Mouse (Mus musculus) gastrocnemius, adult 2 months (tissue): ENCODE measurements at regions not wholly inside any gene's neighbourhood (a gene's known extent, or its start where the extent isn't known, plus 50 kb on each side); places are given as distances from the start of the nearest gene placed in this dataset.

Experiments used
- DNase-seq: peaks from one replicate; pipeline ENCODE4 v3.0.0; 2022
- H3K27ac ChIP-seq: fragments of 200-600 bp; 2 replicates; pipeline ENCODE4 v1.8.1; 2022; ENCODE audit warnings: mild to moderate bottlenecking
- H3K4me3 ChIP-seq: fragments of 200-600 bp; 2 replicates; pipeline ENCODE4 v1.8.1; 2022; ENCODE audit warnings: mild to moderate bottlenecking, moderate library complexity
- CTCF ChIP-seq: fragments of 200-600 bp; IDR thresholded peaks from 2 replicates; pipeline ENCODE4 v1.8.1; 2022; ENCODE audit warnings: antibody characterized with exemption, mild to moderate bottlenecking, moderate library complexity
- intact Hi-C: fragments of 180-260 bp; cut with DNase I; formaldehyde crosslinking; loops from one replicate; pipeline ENCODE4 v1.15.1; 2025

- intact Hi-C loops: no loop called here
- Histone ChIP-seq H3K27ac (no peak overlapping the region), H3K4me3 (peak overlapping the region; percentile 15; the same call in 1 of the 2 replicates)
Observed at GRCm38 (mm10) chr3:35225051-35225701, 528.7 kb upstream of the Atp11b start.

GRCm38 (mm10) chr3:35225774-35226365, 528.0 kb upstream of the Atp11b start:
- no peak for TF ChIP-seq CTCF
- no peak overlapping the region for H3K4me3 ChIP-seq
- DNase-seq: no peak
- intact Hi-C loops: no loop called here
- no peak overlapping the region for H3K27ac ChIP-seq

More at GRCm38 (mm10) chr3:35225051-35225701, 528.7 kb upstream of the Atp11b start:
- no peak for TF ChIP-seq CTCF
- no peak for DNase-seq

- no peak for TF ChIP-seq CTCF
- H3K27ac ChIP-seq: no peak overlapping the region
- intact Hi-C loops: no loop called here
- no peak overlapping the region for H3K4me3 ChIP-seq
- DNase-seq: no peak
Observed at GRCm38 (mm10) chr3:35231158-35231928, 522.6 kb upstream of the Atp11b start.

GRCm38 (mm10) chr3:35232487-35232886, 521.4 kb upstream of the Atp11b start:
- Histone ChIP-seq H3K27ac (no peak overlapping the region), H3K4me3 (no peak overlapping the region)
- intact Hi-C loops: no loop called here
- DNase-seq: no peak
- TF ChIP-seq CTCF: no peak

- TF ChIP-seq CTCF: no peak
- Histone ChIP-seq H3K4me3 (no peak overlapping the region), H3K27ac (no peak overlapping the region)
- no peak for DNase-seq
- intact Hi-C loops: no loop called here
Observed at GRCm38 (mm10) chr3:35235066-35235465, 518.8 kb upstream of the Atp11b start.

DNA sequence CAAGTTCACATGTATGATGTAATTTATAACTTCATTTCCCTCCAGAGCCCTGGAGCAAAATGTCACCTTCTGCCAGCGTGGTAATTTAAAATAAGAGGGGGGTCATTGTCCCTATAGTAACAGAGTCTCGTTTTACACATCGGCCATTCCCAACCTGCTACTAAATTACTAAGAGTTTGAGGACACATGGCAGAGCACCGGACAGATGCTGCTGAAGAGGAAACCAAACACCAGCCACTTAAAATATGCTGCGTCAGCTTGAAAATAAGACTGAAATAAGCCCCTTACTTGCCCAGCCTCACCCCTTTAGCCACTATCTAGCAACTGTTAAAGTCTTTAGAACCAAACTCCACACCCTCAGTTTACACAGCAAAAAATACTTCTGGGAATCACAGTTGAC, 518.1 kb upstream of the Atp11b start:
- no peak for DNase-seq
- no peak overlapping the region for H3K4me3 ChIP-seq
- H3K27ac ChIP-seq: no peak overlapping the region
- TF ChIP-seq CTCF: no peak
- intact Hi-C loops: no loop called here

DNA sequence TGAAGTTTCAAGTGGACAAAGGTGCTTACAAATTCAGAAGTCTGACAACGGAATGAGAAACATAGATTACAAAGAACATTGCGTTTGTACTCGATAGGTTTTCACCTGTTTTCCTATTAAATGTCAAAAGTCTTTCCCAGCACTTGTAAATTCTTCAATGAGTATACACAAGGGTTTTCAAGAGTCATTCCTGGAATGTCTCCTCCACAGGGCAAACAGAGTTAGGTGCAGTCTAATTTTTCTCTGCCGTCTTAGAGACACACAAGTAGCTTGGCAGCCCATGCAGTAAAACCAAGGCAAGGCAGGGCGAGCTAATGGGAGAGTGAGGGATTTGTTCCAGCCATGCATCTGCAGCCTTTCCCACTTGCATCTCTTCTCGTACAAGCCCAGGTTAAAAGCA, 516.6 kb upstream of the Atp11b start:
- no peak for TF ChIP-seq CTCF
- Histone ChIP-seq H3K4me3 (no peak overlapping the region), H3K27ac (no peak overlapping the region)
- no peak for DNase-seq
- intact Hi-C loops: no loop called here

DNA sequence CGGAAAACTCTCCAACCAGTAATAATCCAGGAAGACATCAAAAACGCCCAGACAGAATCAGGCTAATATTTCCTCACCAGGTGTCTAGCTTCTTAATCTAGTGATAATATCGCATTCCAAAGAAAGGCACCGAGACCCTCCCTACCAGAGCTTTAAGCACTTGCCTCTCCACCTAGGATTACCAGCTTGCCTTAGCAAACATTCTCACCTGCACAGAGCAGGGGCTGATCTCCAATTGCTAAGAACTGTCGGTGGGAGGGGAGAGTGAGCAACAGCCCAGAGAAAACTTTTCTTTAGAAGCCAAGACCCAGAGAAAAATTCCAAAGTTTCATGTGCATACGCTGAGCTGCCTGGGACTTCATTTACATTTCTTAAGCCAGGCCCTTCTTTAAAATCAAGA, 511.6 kb upstream of the Atp11b start:
- intact Hi-C loops: no loop called here
- no peak for DNase-seq
- no peak for TF ChIP-seq CTCF

DNA sequence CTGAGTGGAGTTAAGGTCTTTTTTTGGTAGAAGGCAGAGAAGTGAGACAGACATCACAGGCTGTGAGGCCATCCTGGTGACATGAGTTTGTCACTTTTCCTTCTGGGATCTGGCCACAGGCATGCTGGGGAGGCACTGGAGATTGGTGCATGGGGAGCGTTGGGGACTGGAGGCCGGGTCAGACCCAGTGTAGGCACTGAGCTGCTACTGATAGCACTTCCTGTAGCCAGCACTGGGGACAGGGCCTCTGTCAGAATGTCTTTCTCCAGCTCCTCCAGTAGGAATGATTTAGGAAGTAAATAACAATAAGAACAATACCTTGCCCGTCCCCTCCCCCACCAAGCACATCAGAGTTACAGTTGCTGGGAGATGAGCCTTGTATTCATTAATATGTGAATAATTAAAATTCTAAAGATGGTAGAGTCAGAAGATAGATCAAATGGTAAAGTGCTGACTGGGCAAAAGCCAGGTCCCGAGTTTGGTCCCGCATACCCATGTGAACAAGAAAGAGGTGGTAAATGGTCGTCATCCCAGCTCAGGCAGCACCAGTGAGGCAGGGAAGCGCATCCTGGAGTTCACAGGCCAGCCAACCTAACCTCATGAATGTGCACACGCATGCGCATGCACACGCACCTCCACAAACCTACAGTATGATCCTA, 510.9 kb upstream of the Atp11b start:
- DNase-seq: no peak
- intact Hi-C loops: no loop called here
- TF ChIP-seq CTCF: no peak

More for the DNA sequence above, 511.6 kb upstream of the Atp11b start:
- H3K27ac ChIP-seq: no peak overlapping the region
- H3K4me3 ChIP-seq: no peak overlapping the region

DNA sequence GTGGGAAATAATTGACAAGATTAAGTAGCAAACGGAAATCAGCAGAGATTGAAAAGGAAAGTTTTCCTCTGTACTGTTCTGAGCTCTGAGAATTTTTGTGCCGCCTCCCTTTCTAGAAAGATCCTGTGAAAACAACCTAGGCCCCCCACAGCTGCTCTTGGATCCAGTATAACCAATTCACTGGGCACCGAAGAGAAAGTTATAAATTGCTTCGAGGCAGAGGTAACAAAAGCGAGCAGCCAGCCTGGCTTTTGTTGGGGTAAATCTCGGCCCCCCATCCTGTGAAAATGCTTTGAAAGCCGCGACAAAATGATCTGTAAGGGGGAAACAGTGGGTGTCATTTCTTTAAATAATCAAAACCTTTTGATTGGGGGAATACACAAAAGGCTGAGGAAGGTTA, 508.9 kb upstream of the Atp11b start:
- DNase-seq: no peak
- no peak for TF ChIP-seq CTCF
- intact Hi-C loops: no loop called here
- Histone ChIP-seq H3K27ac (no peak overlapping the region), H3K4me3 (no peak overlapping the region)

More for the DNA sequence above, 510.9 kb upstream of the Atp11b start:
- no peak overlapping the region for H3K27ac ChIP-seq
- H3K4me3 ChIP-seq: no peak overlapping the region

- intact Hi-C loops: no loop called here
- no peak for TF ChIP-seq CTCF
- Histone ChIP-seq H3K4me3 (no peak overlapping the region), H3K27ac (no peak overlapping the region)
- DNase-seq: no peak
Observed at GRCm38 (mm10) chr3:35245946-35246665, 507.8 kb upstream of the Atp11b start.

- DNase-seq: no peak
- TF ChIP-seq CTCF: no peak
- Histone ChIP-seq H3K27ac (no peak overlapping the region), H3K4me3 (no peak overlapping the region)
- intact Hi-C loops: no loop called here
Observed at GRCm38 (mm10) chr3:35249160-35249559, 504.7 kb upstream of the Atp11b start.
